Mouse (Mus musculus) B cell, adult (primary cell): ENCODE measurements around the gene Orm3. TPM values are rescaled to one million over a fixed set of nuclear protein-coding genes. Genes with fewer than 3 reads are reported as not detected.

ENCODE experiments used
- total RNA-seq: library from RNA; stranded (reverse); gene quantifications from 4 replicates; pipeline ENCODE4 v1.2.4, GENCODE M21; 2023; ENCODE audit not compliant: inconsistent age

Orm3 gene
- total RNA-seq = not detected in 4 replicates

GRCm38 (mm10) chr4:63355877-63356665, at the start of gene Orm3:
Gene Orm3, plus strand, starts transcription at chr4:63356162.

GRCm38 (mm10) chr4:63344295-63344694, 11.7 kb upstream of the Orm3 start, which contains the start of gene Orm1:
Gene Orm1, plus strand, starts transcription at chr4:63344560.

GRCm38 (mm10) chr4:63362150-63362549, 6.2 kb downstream of the Orm3 start, which contains the start of gene Orm2:
Gene Orm2, plus strand, starts transcription at chr4:63362449.

GRCm38 (mm10) chr4:63403040-63403959, 47.3 kb downstream of the Orm3 start, which contains the start of gene Akna:
Gene Akna, minus strand, starts transcription at chr4:63403354.

Other genes starting within 250 kb of the Orm3 start
- not detected in 4 replicates for gene Ambp, start 201.4 kb upstream of the Orm3 start, total RNA-seq
- gene Kif12, start 184.0 kb upstream of the Orm3 start, total RNA-seq = not detected in 4 replicates
- 7.4 to 10.4 TPM (median 9.2 TPM) in 4 replicates for gene Col27a1, start 142.2 kb upstream of the Orm3 start, total RNA-seq
- gene Orm1, start 11.6 kb upstream of the Orm3 start, total RNA-seq = not detected in 4 replicates
- gene Orm2, start 6.3 kb downstream of the Orm3 start, total RNA-seq = not detected in 4 replicates
- 284 to 329 TPM (median 303 TPM) in 4 replicates for gene Akna, start 47.2 kb downstream of the Orm3 start, total RNA-seq
- gene Whrn, start 139.8 kb downstream of the Orm3 start, total RNA-seq = 56.8 to 74.0 TPM (median 63.1 TPM) in 4 replicates
- 73.5 to 90.7 TPM (median 80.9 TPM) in 4 replicates for gene Atp6v1g1, start 188.6 kb downstream of the Orm3 start, total RNA-seq
- 17.9 to 22.8 TPM (median 19.4 TPM) in 4 replicates for gene Tmem268, start 202.6 kb downstream of the Orm3 start, total RNA-seq
- not detected in 4 replicates for gene Gm11213, start 249.1 kb downstream of the Orm3 start, total RNA-seq